Mouse (Mus musculus): Measurements from ENCODE around the gene Rnf213. TPM values are rescaled to one million over a fixed set of nuclear protein-coding genes. Genes with fewer than 3 reads are reported as not detected.
A peak's percentile ranks its signal among the peaks of the same experiment; 100 is the strongest.

Gene Rnf213
- polyA plus RNA-seq, 1 experiment from 2014 or later: 20.2 TPM

- peak; percentile 20 for DNase-seq (ENCODE audit: low spot score)
Measured at GRCm38 (mm10) chr11:119389851-119390270, 3.0 kb upstream of the Rnf213 start.

GRCm38 (mm10) chr11:119390271-119391231 lies 2.3 kb upstream of the Rnf213 start:
- DNase-seq (ENCODE audit: low spot score): peak; percentile 63

- peak; percentile 37 for DNase-seq (ENCODE audit: low spot score)
Measured at GRCm38 (mm10) chr11:119391386-119392000, 1.4 kb upstream of the Rnf213 start.

GRCm38 (mm10) chr11:119392001-119392614 lies 792 bp upstream of the Rnf213 start:
- DNase-seq (ENCODE audit: low spot score): peak; percentile 50

- no peak for DNase-seq (ENCODE audit: low spot score)
Measured at GRCm38 (mm10) chr11:119393483-119393804, 544 bp downstream of the Rnf213 start.

- no peak for DNase-seq (ENCODE audit: low spot score)
Measured at GRCm38 (mm10) chr11:119394210-119394609, 1.3 kb downstream of the Rnf213 start.

GRCm38 (mm10) chr11:119395394-119395793 lies 2.5 kb downstream of the Rnf213 start:
- DNase-seq (ENCODE audit: low spot score): no peak

- no peak for DNase-seq (ENCODE audit: low spot score)
Measured at GRCm38 (mm10) chr11:119395931-119396330, 3.0 kb downstream of the Rnf213 start.

GRCm38 (mm10) chr11:119396461-119396860 lies 3.6 kb downstream of the Rnf213 start:
- no peak for DNase-seq (ENCODE audit: low spot score)

GRCm38 (mm10) chr11:119402501-119403160 lies 9.7 kb downstream of the Rnf213 start:
- DNase-seq (ENCODE audit: low spot score): no peak

- peak; percentile 72 for DNase-seq (ENCODE audit: low spot score)
Measured at GRCm38 (mm10) chr11:119404627-119405026, 11.7 kb downstream of the Rnf213 start.

GRCm38 (mm10) chr11:119407381-119407780 lies 14.5 kb downstream of the Rnf213 start:
- DNase-seq (ENCODE audit: low spot score): no peak

- no peak for DNase-seq (ENCODE audit: low spot score)
Measured at GRCm38 (mm10) chr11:119407977-119408376, 15.1 kb downstream of the Rnf213 start.

- peak; percentile 36 for DNase-seq (ENCODE audit: low spot score)
Measured at GRCm38 (mm10) chr11:119419327-119420118, 26.6 kb downstream of the Rnf213 start.

- peak; percentile 56 for DNase-seq (ENCODE audit: low spot score)
Measured at GRCm38 (mm10) chr11:119420426-119420825, 27.5 kb downstream of the Rnf213 start.

- DNase-seq (ENCODE audit: low spot score): peak; percentile 28
Measured at GRCm38 (mm10) chr11:119427431-119427830, 34.5 kb downstream of the Rnf213 start.

GRCm38 (mm10) chr11:119427986-119428385 lies 35.1 kb downstream of the Rnf213 start:
- DNase-seq (ENCODE audit: low spot score): no peak

GRCm38 (mm10) chr11:119428649-119429136 lies 35.8 kb downstream of the Rnf213 start:
- DNase-seq (ENCODE audit: low spot score): peak; percentile 88

GRCm38 (mm10) chr11:119431516-119431915 lies 38.6 kb downstream of the Rnf213 start:
- no peak for DNase-seq (ENCODE audit: low spot score)

GRCm38 (mm10) chr11:119432706-119433105 lies 39.8 kb downstream of the Rnf213 start:
- DNase-seq (ENCODE audit: low spot score): no peak
